Mouse (Mus musculus): Measurements from ENCODE around the gene Trpv2.
A peak's percentile ranks its signal among the peaks of the same experiment; 100 is the strongest.

The Trpv2 gene

DNA sequence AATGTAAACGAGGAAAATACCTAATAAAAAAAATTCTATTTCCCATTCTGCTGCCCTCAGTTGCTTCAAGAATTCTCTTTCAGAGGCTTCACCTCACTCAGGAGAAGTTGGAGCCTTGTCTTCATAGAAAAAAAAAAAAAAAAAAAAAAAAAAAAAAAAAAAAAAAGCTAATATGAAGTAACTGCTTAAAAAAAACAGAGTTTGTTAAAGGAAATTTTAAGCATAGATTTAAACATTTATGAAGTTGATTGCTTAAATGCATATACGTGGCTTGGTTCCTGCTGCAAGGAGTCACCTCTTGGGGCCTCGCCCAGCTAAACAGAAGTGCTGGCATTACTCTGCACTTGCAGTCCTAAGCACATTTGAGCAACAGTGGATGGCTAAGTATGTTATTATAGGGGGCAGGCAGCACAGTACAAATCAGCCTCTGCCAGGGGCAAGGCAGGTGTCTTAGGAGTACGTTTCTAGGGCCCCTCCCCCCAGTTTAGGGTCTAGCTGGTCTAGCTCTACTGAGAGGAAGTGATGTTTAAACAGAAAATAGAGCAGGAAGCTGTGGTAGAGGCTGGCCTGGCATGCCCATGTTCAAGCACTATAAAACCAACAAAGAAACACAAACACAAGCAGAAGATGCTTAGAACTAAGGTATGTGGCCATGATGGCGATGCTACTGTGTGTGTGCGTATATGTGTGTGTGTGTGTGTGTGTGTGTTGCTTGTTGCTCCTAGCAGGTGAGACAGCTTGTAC is at the start of gene Trpv2:
TSS of gene Trpv2 (plus strand) at position 528 of the 744 bp plus-strand sequence.
- no peak for DNase-seq (ENCODE audit: low spot score)

DNA sequence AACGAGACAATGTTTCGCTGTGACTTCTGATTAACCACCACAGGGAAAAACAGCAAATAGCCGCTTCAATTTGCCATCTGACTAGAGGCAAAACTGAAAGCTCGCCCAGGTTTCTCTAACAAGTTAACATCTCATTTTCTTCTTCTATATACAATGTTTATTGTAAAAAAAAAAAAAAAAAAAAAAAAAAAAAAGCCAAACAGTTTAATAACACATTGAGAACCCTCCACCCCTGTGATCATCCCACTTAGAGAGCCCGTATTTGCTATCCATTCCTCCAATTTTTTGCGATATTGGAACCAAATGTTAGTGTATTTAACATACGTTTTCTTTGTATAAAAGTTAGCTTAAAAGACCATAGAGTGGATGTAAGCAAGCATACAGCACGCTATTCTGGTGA is 37.2 kb upstream of the Trpv2 start:
- DNase-seq (ENCODE audit: low spot score), result no peak

DNA sequence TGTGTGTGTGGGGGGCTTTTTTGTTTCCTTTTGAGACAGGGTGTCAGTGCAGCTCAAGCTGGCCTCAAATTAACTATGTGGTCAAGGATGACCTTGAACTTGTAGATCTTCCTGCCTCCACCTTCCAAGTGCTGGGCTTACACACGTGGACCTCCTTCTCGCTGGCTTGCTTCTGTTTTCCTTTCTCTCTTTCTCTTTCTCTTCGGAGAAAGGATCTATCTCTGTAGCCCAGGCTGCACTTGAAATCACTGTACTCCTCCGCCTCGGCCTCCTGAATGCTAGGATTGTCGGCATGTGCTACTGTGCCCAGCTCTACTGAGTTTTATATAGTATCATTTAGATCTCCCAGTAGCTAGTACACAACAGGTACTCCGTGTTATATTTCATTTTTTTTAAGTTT is 36.7 kb upstream of the Trpv2 start:
- DNase-seq (ENCODE audit: low spot score), result no peak

- DNase-seq (ENCODE audit: low spot score), result peak; percentile 46
Measured at GRCm38 (mm10) chr11:62538321-62539088, 35.8 kb upstream of the Trpv2 start.

DNA sequence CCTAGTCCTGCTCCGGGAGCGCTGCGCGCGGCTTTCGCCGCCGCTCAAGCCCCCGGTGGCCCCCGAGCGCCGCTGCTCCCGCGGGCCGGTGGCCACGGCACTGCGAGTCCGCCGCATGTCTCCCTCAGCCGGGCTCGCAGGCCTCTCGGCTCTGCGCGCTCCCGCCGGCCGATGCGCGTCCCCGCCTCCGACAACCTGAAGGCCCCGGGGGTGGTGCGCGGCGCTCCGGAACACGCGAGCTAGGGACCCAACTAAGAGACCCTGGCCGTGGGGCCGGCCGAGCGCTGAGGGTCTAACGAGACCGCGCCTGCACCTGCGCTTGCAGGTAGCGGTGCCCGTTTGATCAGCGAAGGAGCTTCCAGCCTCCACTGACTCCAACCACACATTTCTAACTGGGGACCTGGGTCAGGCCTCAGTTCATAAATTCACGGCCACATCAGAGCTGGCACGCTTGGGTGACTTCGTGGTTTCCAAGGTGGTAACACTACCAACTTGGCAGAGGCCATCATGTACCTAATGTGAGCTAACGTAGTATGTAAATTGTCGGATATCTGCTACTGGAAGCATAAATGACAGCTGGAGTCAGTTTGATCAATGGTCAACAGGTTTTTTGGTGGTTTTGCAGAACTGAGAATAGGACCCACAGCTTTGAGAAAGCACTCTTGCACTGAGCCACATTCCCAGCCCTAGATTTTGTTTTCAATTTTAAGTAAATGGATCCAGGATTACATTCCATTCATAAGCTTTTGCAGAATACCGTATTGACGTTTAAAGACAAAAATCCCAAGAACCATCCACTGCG is 35.0 kb upstream of the Trpv2 start, which contains the start of gene Cenpv:
TSS of gene Cenpv (minus strand) at position 173 of the 802 bp plus-strand sequence.
- peak; percentile 53 for DNase-seq (ENCODE audit: low spot score)

- no peak for DNase-seq (ENCODE audit: low spot score)
Measured at GRCm38 (mm10) chr11:62540167-62540566, 34.1 kb upstream of the Trpv2 start.

GRCm38 (mm10) chr11:62540969-62541368 is 33.3 kb upstream of the Trpv2 start:
- no peak for DNase-seq (ENCODE audit: low spot score)

DNA sequence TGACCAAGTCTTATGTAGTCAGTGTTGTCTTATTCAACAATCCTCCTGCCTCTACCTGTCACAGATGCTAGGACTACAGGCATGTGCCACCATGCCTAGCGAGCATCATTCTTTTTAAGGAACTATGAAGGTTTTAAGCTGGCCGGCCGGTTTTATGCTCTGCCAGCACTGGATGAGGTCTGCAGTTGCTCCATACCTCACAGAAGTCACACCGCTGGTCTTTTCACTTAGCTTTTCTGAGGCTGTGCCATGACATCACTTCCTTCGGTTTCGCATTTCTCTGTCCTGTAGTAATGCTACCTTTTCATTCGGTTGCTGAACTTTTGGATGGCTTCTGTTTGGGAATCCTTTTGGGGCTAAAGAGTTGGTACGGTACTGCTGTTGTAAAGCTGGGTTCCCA is 32.7 kb upstream of the Trpv2 start:
- DNase-seq (ENCODE audit: low spot score), result no peak

GRCm38 (mm10) chr11:62543991-62544390 is 30.3 kb upstream of the Trpv2 start:
- no peak for DNase-seq (ENCODE audit: low spot score)

GRCm38 (mm10) chr11:62549782-62550181 is 24.5 kb upstream of the Trpv2 start:
- DNase-seq (ENCODE audit: low spot score), result no peak

DNA sequence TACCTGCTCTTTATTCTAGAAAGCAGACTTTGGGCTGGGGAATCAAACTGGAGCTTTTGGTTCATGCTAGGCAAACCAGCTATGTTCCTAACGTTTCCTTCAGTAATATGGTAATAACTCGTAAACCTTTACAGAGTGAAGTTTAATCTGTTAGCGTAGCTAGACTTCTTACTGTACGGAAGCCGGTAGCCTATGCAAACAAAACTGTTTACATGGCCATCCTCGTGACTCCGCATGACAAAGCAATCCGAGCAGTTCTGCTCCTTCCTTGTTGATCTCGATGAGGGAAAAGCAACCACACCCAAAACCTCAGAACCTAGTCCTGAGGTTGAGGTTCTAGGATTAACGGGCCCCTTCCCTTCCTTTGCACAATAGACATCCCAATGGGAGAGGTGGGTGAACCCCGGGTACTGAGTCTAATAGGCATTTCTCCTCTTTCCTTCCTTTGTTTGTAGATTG is 24.0 kb upstream of the Trpv2 start:
- DNase-seq (ENCODE audit: low spot score), result peak; percentile 75

- peak; percentile 99 for DNase-seq (ENCODE audit: low spot score)
Measured at GRCm38 (mm10) chr11:62550727-62551225, 23.5 kb upstream of the Trpv2 start, which contains the start of gene Ubb. Gene Ubb (plus strand): TSS chr11:62551171.

GRCm38 (mm10) chr11:62551226-62552119 is 22.8 kb upstream of the Trpv2 start:
- peak; percentile 83 for DNase-seq (ENCODE audit: low spot score)

- no peak for DNase-seq (ENCODE audit: low spot score)
Measured at GRCm38 (mm10) chr11:62553186-62553585, 21.1 kb upstream of the Trpv2 start.

- DNase-seq (ENCODE audit: low spot score), result no peak
Measured at GRCm38 (mm10) chr11:62553633-62554032, 20.7 kb upstream of the Trpv2 start.

DNA sequence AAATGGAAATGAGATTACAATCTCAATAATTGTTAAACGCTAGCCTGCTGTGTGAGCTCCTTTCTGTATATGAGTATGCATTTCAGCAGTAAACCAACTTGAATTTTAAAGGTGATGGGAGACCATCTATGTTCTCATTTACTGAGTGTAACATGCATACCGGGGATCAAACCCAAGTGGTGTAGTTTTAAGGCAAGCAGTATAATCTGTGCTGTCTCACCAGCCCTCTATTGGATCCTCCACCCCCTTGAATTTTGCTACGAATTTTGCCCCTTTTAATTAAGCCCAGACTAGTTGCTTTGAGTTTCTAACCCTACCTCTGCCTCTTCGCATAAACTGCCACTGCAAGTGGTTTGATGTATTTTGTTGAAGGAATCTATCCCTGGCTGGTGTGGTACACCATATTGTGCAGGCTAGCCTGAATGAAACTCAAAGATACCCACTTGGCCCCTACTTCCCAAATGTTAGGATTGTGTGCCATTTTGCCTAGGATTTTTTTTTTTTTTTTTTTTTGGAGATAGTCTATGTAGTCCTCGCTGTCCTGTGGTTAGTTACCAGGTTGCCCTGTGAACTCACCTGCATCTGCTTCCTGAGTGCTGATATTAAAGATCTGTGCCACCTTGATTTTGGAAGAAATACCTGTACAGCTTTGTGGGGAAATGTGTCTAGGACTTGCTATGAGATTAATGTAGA is 20.0 kb upstream of the Trpv2 start:
- no peak for DNase-seq (ENCODE audit: low spot score)

- DNase-seq (ENCODE audit: low spot score), result no peak
Measured at GRCm38 (mm10) chr11:62554934-62555517, 19.3 kb upstream of the Trpv2 start.

DNA sequence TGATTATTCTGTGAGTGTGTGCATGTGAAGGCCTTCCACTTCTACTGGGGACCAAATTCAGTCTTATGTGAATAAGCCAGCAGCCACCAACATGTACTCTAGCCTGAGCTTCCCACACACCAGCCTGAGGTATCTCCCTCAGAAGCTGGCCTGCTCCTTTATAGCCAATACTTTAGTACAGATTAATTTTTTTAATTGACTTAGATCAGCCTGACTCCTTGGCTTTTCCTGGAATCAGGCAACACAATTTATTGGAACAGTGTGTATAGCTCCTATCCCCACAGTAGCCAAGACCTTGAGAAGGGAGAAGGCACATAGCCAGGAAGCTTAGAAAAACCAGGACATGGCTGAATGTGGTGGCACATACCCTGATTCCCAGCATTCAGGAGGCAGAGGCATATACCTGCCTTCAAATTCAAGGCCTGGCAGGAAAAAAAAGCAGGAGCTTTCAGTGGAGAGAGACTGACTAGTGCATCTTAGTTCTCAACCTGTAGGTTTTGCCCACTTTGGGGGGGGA is 18.3 kb upstream of the Trpv2 start:
- DNase-seq (ENCODE audit: low spot score), result no peak

DNA sequence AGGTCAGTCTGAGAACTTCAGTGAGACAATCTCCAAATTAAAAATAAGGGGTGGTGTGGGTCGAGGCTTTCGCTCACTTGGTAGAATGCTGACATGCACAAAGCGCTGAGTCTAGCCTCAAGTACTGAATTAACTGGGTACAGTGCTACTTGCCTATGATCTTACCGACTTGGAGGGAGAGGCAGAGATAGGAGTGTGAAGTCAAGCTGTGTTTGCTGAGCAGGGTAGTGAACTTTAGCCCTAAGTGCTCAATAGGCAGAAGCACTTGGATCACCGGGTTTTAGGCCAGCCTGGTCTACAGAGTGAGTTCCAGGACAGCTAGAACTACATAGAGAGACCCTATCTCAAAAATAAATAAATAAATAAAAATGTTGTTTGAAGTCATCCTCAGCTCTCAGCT is 17.1 kb upstream of the Trpv2 start:
- no peak for DNase-seq (ENCODE audit: low spot score)

GRCm38 (mm10) chr11:62558152-62558551 is 16.1 kb upstream of the Trpv2 start:
- DNase-seq (ENCODE audit: low spot score), result no peak
